Mouse (Mus musculus): ENCODE data around the gene Crk. TPM values are rescaled to one million over a fixed set of nuclear protein-coding genes. Genes with fewer than 3 reads are reported as not detected.
A peak's percentile ranks its signal among the peaks of the same experiment; 100 is the strongest.

Crk gene
- polyA plus RNA-seq (2014; fragmentation: Nextera tagmentation; extraction: Ambion mirVana): 125 and 134 TPM in 2 replicates

GRCm38 (mm10) chr11:75678747-75679438 is at the start of gene Crk:
TSS of gene Crk (plus strand) at chr11:75679259.
- peak; percentile 96 for ATAC-seq (ENCODE audit: insufficient read depth, low FRiP score, low TSS enrichment)
- WGBS: under 1% methylated on average over 54 of the region's 55 CpGs
- Histone ChIP-seq H3K27ac (ENCODE audit: low read depth, low read length) (peak within 1 kb of the TSS; percentile 80), H3K9ac (ENCODE audit: low read length) (peak within 1 kb of the TSS; percentile 95), H3K4me1 (ENCODE audit: control insufficient read depth, insufficient read depth, low read length) (peaks cover 6% of the 10 kb centered on the region; the same call in 1 of the 2 replicates), H3K4me2 (ENCODE audit: low read depth) (peak within 1 kb of the TSS; percentile 74), H3K27me3 (ENCODE audit: control insufficient read depth, insufficient read depth, low read length) (no peaks in the 10 kb centered on the region), H3K4me3 (ENCODE audit: low read depth, low read length) (peak within 1 kb of the TSS; percentile 93), H3K36me3 (ENCODE audit: control insufficient read depth, insufficient read depth, low read length) (peaks cover 2% of the 10 kb centered on the region), H3K9me3 (ENCODE audit: control insufficient read depth, low read length) (no peaks in the 10 kb centered on the region)
- DNase-seq (ENCODE audit: low spot score): peak; percentile 99

GRCm38 (mm10) chr11:75630098-75630497 is 49.0 kb upstream of the Crk start:
- WGBS: 14% methylated on average over 5 of the region's 5 CpGs
- Histone ChIP-seq H3K4me2 (ENCODE audit: low read depth) (peak overlapping the region; percentile 68), H3K4me1 (ENCODE audit: control insufficient read depth, insufficient read depth, low read length) (peaks cover 6% of the 10 kb centered on the region; the same call in 1 of the 2 replicates), H3K9me3 (ENCODE audit: control insufficient read depth, low read length) (no peaks in the 10 kb centered on the region), H3K9ac (ENCODE audit: low read length) (peak overlapping the region; percentile 77), H3K27me3 (ENCODE audit: control insufficient read depth, insufficient read depth, low read length) (no peaks in the 10 kb centered on the region), H3K4me3 (ENCODE audit: low read depth, low read length) (peak overlapping the region; percentile 63), H3K27ac (ENCODE audit: low read depth, low read length) (peak overlapping the region; percentile 72), H3K36me3 (ENCODE audit: control insufficient read depth, insufficient read depth, low read length) (peaks cover 2% of the 10 kb centered on the region; the same call in 1 of the 2 replicates)
- no peak for DNase-seq (ENCODE audit: low spot score)
- no peak for ATAC-seq (ENCODE audit: insufficient read depth, low FRiP score, low TSS enrichment)

- Histone ChIP-seq H3K4me1 (ENCODE audit: control insufficient read depth, insufficient read depth, low read length) (peaks cover 6% of the 10 kb centered on the region; the same call in 1 of the 2 replicates), H3K9ac (ENCODE audit: low read length) (peak within 1 kb of the TSS; percentile 77), H3K9me3 (ENCODE audit: control insufficient read depth, low read length) (no peaks in the 10 kb centered on the region), H3K27ac (ENCODE audit: low read depth, low read length) (peak within 1 kb of the TSS; percentile 72), H3K27me3 (ENCODE audit: control insufficient read depth, insufficient read depth, low read length) (no peaks in the 10 kb centered on the region), H3K4me2 (ENCODE audit: low read depth) (peak within 1 kb of the TSS; percentile 68), H3K4me3 (ENCODE audit: low read depth, low read length) (peak within 1 kb of the TSS; percentile 63), H3K36me3 (ENCODE audit: control insufficient read depth, insufficient read depth, low read length) (peaks cover 2% of the 10 kb centered on the region; the same call in 1 of the 2 replicates)
- under 1% methylated on average over 52 of the region's 53 CpGs for WGBS
- peak; percentile 99 for DNase-seq (ENCODE audit: low spot score)
- ATAC-seq (ENCODE audit: insufficient read depth, low FRiP score, low TSS enrichment): peak; percentile 99
Observed at GRCm38 (mm10) chr11:75630645-75631229, 48.3 kb upstream of the Crk start, which contains the start of gene Inpp5k. TSS of gene Inpp5k (plus strand) at chr11:75630988.

DNA sequence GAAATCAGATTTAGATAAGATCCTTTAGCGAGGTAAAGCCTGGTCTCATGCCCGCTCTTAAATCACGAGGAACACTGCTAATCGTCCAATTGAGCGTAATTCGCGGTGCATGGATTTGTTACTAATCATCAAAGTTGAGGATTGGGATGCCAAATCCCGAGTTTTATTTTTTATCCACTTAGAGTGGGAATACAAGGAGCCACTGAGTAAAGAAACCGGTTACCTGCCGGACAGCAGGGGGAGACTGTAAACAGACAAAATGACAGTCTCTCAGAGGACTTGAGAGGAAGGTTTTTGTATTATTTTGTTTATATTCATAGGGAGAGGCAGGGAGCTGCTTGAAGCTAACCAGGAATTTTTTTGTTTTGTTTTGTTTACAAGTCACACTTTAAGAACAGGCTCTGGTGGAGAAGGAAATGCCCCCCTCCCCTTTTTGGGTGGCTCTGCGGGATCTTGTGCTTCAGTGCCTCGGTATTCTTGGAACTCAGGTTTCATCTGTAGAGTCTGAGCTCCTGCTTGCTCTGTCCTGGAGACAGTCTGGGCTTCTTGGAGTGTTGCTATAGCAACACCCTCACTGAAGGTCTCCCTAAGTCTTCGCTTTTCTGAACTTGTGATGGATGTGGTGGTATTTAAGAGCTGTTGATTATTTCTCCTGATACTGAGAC is 47.4 kb upstream of the Crk start:
- H3K36me3 ChIP-seq (ENCODE audit: control insufficient read depth, insufficient read depth, low read length): 0 out of 2 replicates have a peak, but pooled peaks cover 2% of the 10 kb centered on the region
- H3K4me1 ChIP-seq (ENCODE audit: control insufficient read depth, insufficient read depth, low read length): peaks cover 6% of the 10 kb centered on the region; the same call in 1 of the 2 replicates
- no peak overlapping the region for H3K27ac ChIP-seq (ENCODE audit: low read depth, low read length)
- H3K4me2 ChIP-seq (ENCODE audit: low read depth): peak overlapping the region; percentile 68
- peak overlapping the region; percentile 63 for H3K4me3 ChIP-seq (ENCODE audit: low read depth, low read length)
- ATAC-seq (ENCODE audit: insufficient read depth, low FRiP score, low TSS enrichment) (no peak), DNase-seq (ENCODE audit: low spot score) (no peak)
- 13% methylated on average over 13 of the region's 13 CpGs for WGBS
- H3K9me3 ChIP-seq (ENCODE audit: control insufficient read depth, low read length): no peaks in the 10 kb centered on the region
- peak overlapping the region; percentile 61; the same call in 1 of the 2 replicates for H3K9ac ChIP-seq (ENCODE audit: low read length)
- no peaks in the 10 kb centered on the region for H3K27me3 ChIP-seq (ENCODE audit: control insufficient read depth, insufficient read depth, low read length)

GRCm38 (mm10) chr11:75632921-75633320 is 46.1 kb upstream of the Crk start:
- H3K4me3 ChIP-seq (ENCODE audit: low read depth, low read length): no peak overlapping the region
- no peaks in the 10 kb centered on the region for H3K9me3 ChIP-seq (ENCODE audit: control insufficient read depth, low read length)
- H3K36me3 ChIP-seq (ENCODE audit: control insufficient read depth, insufficient read depth, low read length): 0 out of 2 replicates have a peak, but pooled peaks cover 2% of the 10 kb centered on the region
- ATAC-seq (ENCODE audit: insufficient read depth, low FRiP score, low TSS enrichment): no peak
- H3K4me1 ChIP-seq (ENCODE audit: control insufficient read depth, insufficient read depth, low read length): peaks cover 6% of the 10 kb centered on the region; the same call in 1 of the 2 replicates
- WGBS: 86% methylated on average over 5 of the region's 5 CpGs
- DNase-seq (ENCODE audit: low spot score): no peak
- H3K4me2 ChIP-seq (ENCODE audit: low read depth): no peak overlapping the region
- H3K9ac ChIP-seq (ENCODE audit: low read length): no peak overlapping the region
- no peak overlapping the region for H3K27ac ChIP-seq (ENCODE audit: low read depth, low read length)
- H3K27me3 ChIP-seq (ENCODE audit: control insufficient read depth, insufficient read depth, low read length): no peaks in the 10 kb centered on the region

DNA sequence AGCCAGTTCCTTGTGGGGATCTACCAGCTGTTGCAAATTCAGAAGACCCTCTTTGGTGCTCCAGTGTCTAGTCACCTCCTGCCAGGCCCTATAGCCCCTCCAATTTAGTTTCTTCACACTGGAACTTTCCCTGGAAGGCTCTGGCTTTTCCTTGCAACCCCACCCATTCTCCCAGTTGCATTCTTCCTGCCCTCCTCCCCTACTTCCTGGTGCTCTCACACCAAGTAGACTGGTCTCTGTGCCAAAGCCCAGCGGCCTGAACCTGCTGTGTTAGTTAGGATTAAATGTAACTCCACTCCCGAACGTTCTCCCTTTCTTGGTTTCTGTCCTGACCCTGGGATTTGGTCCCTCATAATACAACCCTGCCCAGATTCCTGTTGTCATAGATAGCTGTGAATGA is 44.3 kb upstream of the Crk start:
- 82% methylated on average over 3 of the region's 3 CpGs for WGBS
- ATAC-seq (ENCODE audit: insufficient read depth, low FRiP score, low TSS enrichment) (no peak), DNase-seq (ENCODE audit: low spot score) (no peak)
- H3K27ac ChIP-seq (ENCODE audit: low read depth, low read length): no peak overlapping the region
- no peak overlapping the region for H3K9ac ChIP-seq (ENCODE audit: low read length)
- peaks cover 6% of the 10 kb centered on the region; the same call in 1 of the 2 replicates for H3K4me1 ChIP-seq (ENCODE audit: control insufficient read depth, insufficient read depth, low read length)
- H3K4me3 ChIP-seq (ENCODE audit: low read depth, low read length): no peak overlapping the region
- no peaks in the 10 kb centered on the region for H3K27me3 ChIP-seq (ENCODE audit: control insufficient read depth, insufficient read depth, low read length)
- no peak overlapping the region for H3K4me2 ChIP-seq (ENCODE audit: low read depth)
- H3K36me3 ChIP-seq (ENCODE audit: control insufficient read depth, insufficient read depth, low read length): 0 out of 2 replicates have a peak, but pooled peaks cover 2% of the 10 kb centered on the region
- no peaks in the 10 kb centered on the region for H3K9me3 ChIP-seq (ENCODE audit: control insufficient read depth, low read length)

- ATAC-seq (ENCODE audit: insufficient read depth, low FRiP score, low TSS enrichment) (no peak), DNase-seq (ENCODE audit: low spot score) (no peak)
- Histone ChIP-seq H3K4me2 (ENCODE audit: low read depth) (no peak overlapping the region), H3K4me1 (ENCODE audit: control insufficient read depth, insufficient read depth, low read length) (0 out of 2 replicates have a peak, but pooled peaks cover 3% of the 10 kb centered on the region), H3K27ac (ENCODE audit: low read depth, low read length) (no peak overlapping the region), H3K9me3 (ENCODE audit: control insufficient read depth, low read length) (no peaks in the 10 kb centered on the region), H3K27me3 (ENCODE audit: control insufficient read depth, insufficient read depth, low read length) (no peaks in the 10 kb centered on the region), H3K36me3 (ENCODE audit: control insufficient read depth, insufficient read depth, low read length) (0 out of 2 replicates have a peak, but pooled peaks cover 2% of the 10 kb centered on the region), H3K9ac (ENCODE audit: low read length) (no peak overlapping the region), H3K4me3 (ENCODE audit: low read depth, low read length) (no peak overlapping the region)
- 72% methylated on average over 11 of the region's 11 CpGs for WGBS
Observed at GRCm38 (mm10) chr11:75635315-75635714, 43.7 kb upstream of the Crk start.

GRCm38 (mm10) chr11:75643323-75643722 is 35.7 kb upstream of the Crk start:
- H3K27me3 ChIP-seq (ENCODE audit: control insufficient read depth, insufficient read depth, low read length): no peaks in the 10 kb centered on the region
- no peak overlapping the region for H3K4me2 ChIP-seq (ENCODE audit: low read depth)
- no peak overlapping the region for H3K27ac ChIP-seq (ENCODE audit: low read depth, low read length)
- DNase-seq (ENCODE audit: low spot score) (no peak), ATAC-seq (ENCODE audit: insufficient read depth, low FRiP score, low TSS enrichment) (no peak)
- no peak overlapping the region for H3K4me3 ChIP-seq (ENCODE audit: low read depth, low read length)
- H3K9ac ChIP-seq (ENCODE audit: low read length): no peak overlapping the region
- H3K9me3 ChIP-seq (ENCODE audit: control insufficient read depth, low read length): no peaks in the 10 kb centered on the region
- no peaks in the 10 kb centered on the region for H3K4me1 ChIP-seq (ENCODE audit: control insufficient read depth, insufficient read depth, low read length)
- 84% methylated on average over 5 of the region's 5 CpGs for WGBS
- 0 out of 2 replicates have a peak, but pooled peaks cover 2% of the 10 kb centered on the region for H3K36me3 ChIP-seq (ENCODE audit: control insufficient read depth, insufficient read depth, low read length)
